In the genomic region with DNA sequence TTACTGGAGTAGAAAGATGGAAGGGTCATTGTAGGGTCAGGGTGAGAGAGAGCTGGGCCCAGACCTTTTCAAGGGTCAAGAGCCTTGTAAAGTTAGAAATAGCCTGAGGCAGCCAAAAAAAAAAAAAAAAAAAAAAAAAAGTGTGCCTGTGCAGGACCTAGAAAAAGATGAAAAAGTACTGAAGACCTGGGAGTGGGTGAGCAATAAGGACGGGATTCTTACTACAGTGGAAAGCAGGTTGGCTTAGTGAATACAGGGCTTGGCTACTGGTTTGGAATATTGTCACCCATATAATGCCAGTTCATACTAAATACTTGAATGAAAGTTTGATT, we compare ENCODE assay signal across 7 mouse cellular contexts. TPM values are rescaled to one million over a fixed set of nuclear protein-coding genes. Genes with fewer than 3 reads are reported as not detected.
DNase-seq lines count a peak whose midpoint lies in the region; ATAC-seq and TF ChIP-seq lines count a peak whose summit lies in the region.

No protein-coding gene starts in this region.

- no peak for TF ChIP-seq EP300 in lung, postnatal 0 days (IDR thresholded peaks at IDR 0.05)

- no peak overlapping the region for H3K27ac ChIP-seq in lung, postnatal 0 days (ENCODE audit: low read length)
- H3K27ac ChIP-seq in forebrain, embryonic 14.5 days (ENCODE audit: low read depth, low read length) = no peak overlapping the region
- 0 out of 2 replicates have a peak overlapping the region, but pooled peaks have one; percentile 82 for H3K27ac ChIP-seq in limb, embryonic 15.5 days
- H3K27ac ChIP-seq in stomach, embryonic 16.5 days (ENCODE audit: low read length) = no peak overlapping the region; the same call in 1 of the 2 replicates

- H3K4me3 ChIP-seq in lung, postnatal 0 days (ENCODE audit: low read depth, low read length) = peak overlapping the region; percentile 97; the same call in 1 of the 2 replicates
- H3K4me3 ChIP-seq in forebrain, embryonic 14.5 days (ENCODE audit: low read depth, low read length) = peak overlapping the region; percentile 95
- H3K4me3 ChIP-seq in limb, embryonic 15.5 days = peak overlapping the region; percentile 97
- peak overlapping the region; percentile 70 for H3K4me3 ChIP-seq in stomach, embryonic 16.5 days (replicated peaks; ENCODE audit: low read length)

- peak overlapping the region; percentile 84; the same call in 1 of the 2 replicates for H3K4me2 ChIP-seq in lung, postnatal 0 days (replicated peaks; ENCODE audit: low read depth, low read length)
- H3K4me2 ChIP-seq in forebrain, embryonic 14.5 days (ENCODE audit: low read length) = peak overlapping the region; percentile 94
- peak overlapping the region; percentile 67 for H3K4me2 ChIP-seq in limb, embryonic 15.5 days
- H3K4me2 ChIP-seq in stomach, embryonic 16.5 days (ENCODE audit: low read depth, low read length) = peak overlapping the region; percentile 92

- peaks cover 6% of the 10 kb centered on the region; the same call in 1 of the 2 replicates for H3K4me1 ChIP-seq in lung, postnatal 0 days (ENCODE audit: insufficient read depth, low read depth, low read length)
- H3K4me1 ChIP-seq in forebrain, embryonic 14.5 days (ENCODE audit: control insufficient read depth, insufficient read depth, low read length) = peaks cover 10% of the 10 kb centered on the region
- peaks cover 9% of the 10 kb centered on the region; the same call in 1 of the 2 replicates for H3K4me1 ChIP-seq in limb, embryonic 15.5 days
- H3K4me1 ChIP-seq in stomach, embryonic 16.5 days (ENCODE audit: control insufficient read depth, insufficient read depth, low read length) = peaks cover 13% of the 10 kb centered on the region

- no peak for DNase-seq in lung, postnatal 0 days (ENCODE audit: low spot score)
- no peak for DNase-seq in lung, postnatal 4 days
- no peak for DNase-seq in forebrain, embryonic 14.5 days (ENCODE audit: low spot score)
- no peak for DNase-seq in urinary bladder, postnatal 4 days (ENCODE audit: low spot score in 2 of 2)

- H3K9ac ChIP-seq in lung, postnatal 0 days (replicated peaks; ENCODE audit: low read depth) = no peak overlapping the region
- H3K9ac ChIP-seq in forebrain, embryonic 14.5 days (ENCODE audit: low read length) = peak overlapping the region; percentile 98; the same call in 1 of the 2 replicates
- no peak overlapping the region for H3K9ac ChIP-seq in limb, embryonic 15.5 days
- H3K9ac ChIP-seq in stomach, embryonic 16.5 days (ENCODE audit: low read length) = peak overlapping the region; percentile 93

- peaks cover 11% of the 10 kb centered on the region; the same call in 1 of the 2 replicates for H3K36me3 ChIP-seq in lung, postnatal 0 days (ENCODE audit: insufficient read depth, low read length)
- peaks cover 11% of the 10 kb centered on the region for H3K36me3 ChIP-seq in forebrain, embryonic 14.5 days (ENCODE audit: control insufficient read depth, insufficient read depth, low read length)
- H3K36me3 ChIP-seq in limb, embryonic 15.5 days = peaks cover 17% of the 10 kb centered on the region
- H3K36me3 ChIP-seq in stomach, embryonic 16.5 days (ENCODE audit: control insufficient read depth, insufficient read depth, low read length) = peaks cover 5% of the 10 kb centered on the region

- H3K9me3 ChIP-seq in lung, postnatal 0 days (ENCODE audit: low read length) = no peaks in the 10 kb centered on the region
- H3K9me3 ChIP-seq in forebrain, embryonic 14.5 days (replicated peaks; ENCODE audit: control insufficient read depth, low read length) = no peaks in the 10 kb centered on the region
- H3K9me3 ChIP-seq in limb, embryonic 15.5 days = no peaks in the 10 kb centered on the region
- H3K9me3 ChIP-seq in stomach, embryonic 16.5 days (replicated peaks; ENCODE audit: control insufficient read depth, low read length) = no peaks in the 10 kb centered on the region

- no peak for TF ChIP-seq CTCF in lung, postnatal 0 days (IDR thresholded peaks at IDR 0.05)

- H3K27me3 ChIP-seq in lung, postnatal 0 days (replicated peaks; ENCODE audit: insufficient read depth, low read length) = no peaks in the 10 kb centered on the region
- H3K27me3 ChIP-seq in forebrain, embryonic 14.5 days (replicated peaks; ENCODE audit: control insufficient read depth, insufficient read depth, low read length) = no peaks in the 10 kb centered on the region
- no peaks in the 10 kb centered on the region for H3K27me3 ChIP-seq in limb, embryonic 15.5 days
- H3K27me3 ChIP-seq in stomach, embryonic 16.5 days (ENCODE audit: control insufficient read depth, insufficient read depth, low read length) = no peaks in the 10 kb centered on the region

- WGBS in lung, postnatal 0 days = 89% methylated on average over 1 of the region's 1 CpGs
- 92% methylated on average over 1 of the region's 1 CpGs for WGBS in forebrain, embryonic 14.5 days
- WGBS in limb, embryonic 15.5 days = 60% methylated on average over 1 of the region's 1 CpGs
- WGBS in stomach, embryonic 16.5 days = 96% methylated on average over 1 of the region's 1 CpGs

- ATAC-seq in lung, postnatal 0 days = no peak
- ATAC-seq in forebrain, embryonic 14.5 days = 0 out of 2 replicates have a peak, but pooled peaks have one; percentile 23
- ATAC-seq in limb, embryonic 15.5 days (ENCODE audit: insufficient number of reproducible peaks, low FRiP score, low TSS enrichment, low read depth) = 0 out of 2 replicates have a peak, but pooled peaks have one; percentile 55
- ATAC-seq in stomach, embryonic 16.5 days (ENCODE audit: insufficient read depth, low FRiP score) = no peak
- no peak for ATAC-seq in megakaryocyte progenitor cell, adult 5-6 weeks (replicated peaks; ENCODE audit: poor library complexity)

RNA-seq across cellular contexts. Expression of a gene that starts 0.5 kb away (rescaled TPM):
- polyA plus RNA-seq in lung, postnatal 0 days (2015; fragmentation: Nextera tagmentation; extraction: Ambion mirVana) = 3.9 and 4.8 TPM in 2 replicates
- polyA plus RNA-seq in forebrain, embryonic 14.5 days (2014; fragmentation: Nextera tagmentation; extraction: Ambion mirVana) = 3.4 and 3.8 TPM in 2 replicates
- polyA plus RNA-seq in limb, embryonic 15.5 days (2015; fragmentation: Nextera tagmentation; extraction: Ambion mirVana) = 6.4 and 7.6 TPM in 2 replicates
- polyA plus RNA-seq in stomach, embryonic 16.5 days (2015; fragmentation: Nextera tagmentation; extraction: Ambion mirVana) = 7.5 and 7.7 TPM in 2 replicates
- 8.7 and 16.2 TPM in 2 replicates for total RNA-seq in megakaryocyte progenitor cell, adult 5-6 weeks (2015)
- total RNA-seq in megakaryocyte progenitor cell, adult 5-6 weeks (2017) = 13.7 and 14.7 TPM in 2 replicates

RNA-seq across cellular contexts. Expression of a gene that starts 32.7 kb away (rescaled TPM):
- polyA plus RNA-seq in lung, postnatal 0 days (2015; fragmentation: Nextera tagmentation; extraction: Ambion mirVana) = 13.2 and 14.4 TPM in 2 replicates
- polyA plus RNA-seq in forebrain, embryonic 14.5 days (2014; fragmentation: Nextera tagmentation; extraction: Ambion mirVana) = 73.9 and 76.2 TPM in 2 replicates
- 20.9 and 23.7 TPM in 2 replicates for polyA plus RNA-seq in limb, embryonic 15.5 days (2015; fragmentation: Nextera tagmentation; extraction: Ambion mirVana)
- polyA plus RNA-seq in stomach, embryonic 16.5 days (2015; fragmentation: Nextera tagmentation; extraction: Ambion mirVana) = 16.6 and 17.2 TPM in 2 replicates
- total RNA-seq in megakaryocyte progenitor cell, adult 5-6 weeks (2015) = 2.2 and 3.8 TPM in 2 replicates
- total RNA-seq in megakaryocyte progenitor cell, adult 5-6 weeks (2017) = 3.8 and 6.4 TPM in 2 replicates

RNA-seq across cellular contexts. Expression of a gene that starts 40.3 kb away (rescaled TPM):
- 22.4 and 24.7 TPM in 2 replicates for polyA plus RNA-seq in lung, postnatal 0 days (2015; fragmentation: Nextera tagmentation; extraction: Ambion mirVana)
- polyA plus RNA-seq in forebrain, embryonic 14.5 days (2014; fragmentation: Nextera tagmentation; extraction: Ambion mirVana) = 33.5 and 35.7 TPM in 2 replicates
- polyA plus RNA-seq in limb, embryonic 15.5 days (2015; fragmentation: Nextera tagmentation; extraction: Ambion mirVana) = 33.0 and 38.1 TPM in 2 replicates
- 42.5 and 45.7 TPM in 2 replicates for polyA plus RNA-seq in stomach, embryonic 16.5 days (2015; fragmentation: Nextera tagmentation; extraction: Ambion mirVana)
- total RNA-seq in megakaryocyte progenitor cell, adult 5-6 weeks (2015) = 87.8 and 95.1 TPM in 2 replicates
- 61.5 and 67.1 TPM in 2 replicates for total RNA-seq in megakaryocyte progenitor cell, adult 5-6 weeks (2017)

RNA-seq across cellular contexts. Expression of a gene that starts 45.0 kb away (rescaled TPM):
- polyA plus RNA-seq in lung, postnatal 0 days (2015; fragmentation: Nextera tagmentation; extraction: Ambion mirVana) = 91.3 and 105 TPM in 2 replicates
- polyA plus RNA-seq in forebrain, embryonic 14.5 days (2014; fragmentation: Nextera tagmentation; extraction: Ambion mirVana) = 172 and 187 TPM in 2 replicates
- 145 and 153 TPM in 2 replicates for polyA plus RNA-seq in limb, embryonic 15.5 days (2015; fragmentation: Nextera tagmentation; extraction: Ambion mirVana)
- 140 and 152 TPM in 2 replicates for polyA plus RNA-seq in stomach, embryonic 16.5 days (2015; fragmentation: Nextera tagmentation; extraction: Ambion mirVana)
- 66.1 and 80.1 TPM in 2 replicates for total RNA-seq in megakaryocyte progenitor cell, adult 5-6 weeks (2015)
- 74.6 and 86.1 TPM in 2 replicates for total RNA-seq in megakaryocyte progenitor cell, adult 5-6 weeks (2017)

Comparison
In these comparisons a context has a peak if more than half of its experiments do, and no peak if none do; other contexts are left out.
1. ATAC-seq: peak in forebrain, embryonic 14.5 days (single experiment) and limb, embryonic 15.5 days (single experiment); none in lung, postnatal 0 days (single experiment), stomach, embryonic 16.5 days (single experiment) and megakaryocyte progenitor cell, adult 5-6 weeks (single experiment).
2. H3K9ac ChIP-seq: peak in forebrain, embryonic 14.5 days (single experiment) and stomach, embryonic 16.5 days (single experiment); none in lung, postnatal 0 days (single experiment) and limb, embryonic 15.5 days (single experiment).
3. Peak in every context shown above with its lines, with median percentiles within 50 percentile points of each other: H3K4me2 ChIP-seq and H3K4me3 ChIP-seq.